Mouse (Mus musculus) limb, embryonic 13.5 days (tissue): Measurements from ENCODE around the gene Psmc2. TPM values are rescaled to one million over a fixed set of nuclear protein-coding genes. Genes with fewer than 3 reads are reported as not detected.

ENCODE experiments used
- ATAC-seq: fragments of 200-750 bp; cut with Nextera tagmentation; 2 replicates; pipeline ENCODE4 v1.8.0; 2017; ENCODE audit warnings: low read depth, moderate number of reproducible peaks, moderate TSS enrichment; ENCODE audit not compliant: low FRiP score
- H3K27ac ChIP-seq: fragments of 300-500 bp; sonication (generic); 2 replicates; pipeline ENCODE4 v1.5.1; 2015; ENCODE audit warnings: inconsistent platforms, mild to moderate bottlenecking, moderate library complexity
- H3K27me3 ChIP-seq: fragments of 300-500 bp; sonication (generic); 2 replicates; pipeline ENCODE4 v1.6.1; 2015; ENCODE audit warnings: mild to moderate bottlenecking, inconsistent platforms
- H3K36me3 ChIP-seq: fragments of 300-500 bp; sonication (generic); 2 replicates; pipeline ENCODE4 v1.6.1; 2015; ENCODE audit warnings: inconsistent platforms, mild to moderate bottlenecking, moderate library complexity
- H3K4me1 ChIP-seq: fragments of 300-500 bp; sonication (generic); 2 replicates; pipeline ENCODE4 v1.6.1; 2015; ENCODE audit warnings: inconsistent platforms
- H3K4me2 ChIP-seq: fragments of 300-500 bp; sonication (generic); replicated peaks from 2 replicates; pipeline ENCODE4 v1.6.1; 2015; ENCODE audit warnings: inconsistent platforms, mild to moderate bottlenecking, moderate library complexity
- H3K4me3 ChIP-seq: fragments of 300-500 bp; sonication (generic); 2 replicates; pipeline ENCODE4 v1.5.1; 2015; ENCODE audit warnings: moderate library complexity, mild to moderate bottlenecking, inconsistent platforms
- H3K9ac ChIP-seq: fragments of 300-500 bp; sonication (generic); 2 replicates; pipeline ENCODE4 v1.6.1; 2015; ENCODE audit warnings: mild to moderate bottlenecking, inconsistent platforms
- H3K9me3 ChIP-seq: fragments of 300-500 bp; sonication (generic); 2 replicates; pipeline ENCODE4 v1.6.1; 2016; ENCODE audit warnings: inconsistent platforms
- WGBS: fragments of 180-500 bp; shearing (Covaris S2); methylation state at CpG from one replicate; pipeline ENCODE4 v1.1.7; 2015; 5-methylcytosine and 5-hydroxymethylcytosine counted together
- polyA plus RNA-seq: library from polyadenylated mRNA; unstranded; fragments of >200 nt; fragmentation: Nextera tagmentation; extraction: Ambion mirVana; gene quantifications from 2 replicates; pipeline ENCODE4 v1.2.1, GENCODE M21; 2015

Gene Psmc2
- polyA plus RNA-seq, 1 experiment from 2014 or later, result 192 TPM

DNA sequence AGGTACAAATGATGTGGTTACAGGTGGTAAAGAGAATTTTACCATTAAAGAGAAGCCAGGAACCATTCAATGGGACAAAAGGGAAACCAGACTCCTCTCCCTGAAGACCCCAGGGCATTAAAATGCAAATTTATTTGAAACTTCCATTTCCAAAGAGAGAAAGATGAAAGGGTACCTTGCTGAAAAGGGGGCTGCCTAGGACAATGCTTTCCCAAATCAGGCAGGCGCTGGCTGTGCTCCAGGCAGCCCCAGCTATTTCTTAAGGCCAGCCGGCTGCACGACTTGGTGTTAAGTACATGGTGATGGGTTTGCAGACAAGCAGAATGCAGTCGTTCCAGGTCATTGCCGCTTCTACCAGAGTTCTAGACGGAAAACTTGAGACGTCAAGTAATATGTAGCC lies 41.3 kb downstream of the Psmc2 start:
- WGBS, result 42% methylated on average over 7 of the region's 7 CpGs
- Histone ChIP-seq H3K4me3 (no peak overlapping the region), H3K27ac (no peak overlapping the region), H3K9ac (no peak overlapping the region), H3K27me3 (no peaks in the 10 kb centered on the region), H3K4me1 (no peaks in the 10 kb centered on the region), H3K36me3 (no peaks in the 10 kb centered on the region), H3K4me2 (no peak overlapping the region), H3K9me3 (peaks cover 4% of the 10 kb centered on the region; the same call in 1 of the 2 replicates)
- no peak for ATAC-seq

DNA sequence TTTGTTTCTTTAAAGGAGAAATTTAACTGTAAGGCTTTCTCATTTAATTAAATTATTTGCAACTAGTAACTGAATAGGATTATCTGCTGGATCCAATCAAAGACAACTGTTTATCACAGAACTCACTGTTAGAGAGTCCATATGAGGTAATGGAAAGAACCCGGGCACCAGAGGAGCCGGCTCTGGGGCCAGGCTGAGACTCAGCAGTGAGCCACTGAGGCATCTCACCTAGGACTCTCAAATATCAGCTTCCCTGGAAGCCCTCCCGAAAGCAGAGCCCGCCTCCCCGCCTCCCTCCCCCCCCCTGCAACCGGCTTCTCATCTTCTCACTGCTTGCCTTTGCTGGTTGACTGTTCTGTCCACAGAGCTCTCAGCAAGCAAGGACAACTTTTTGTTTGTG lies 42.6 kb downstream of the Psmc2 start:
- Histone ChIP-seq H3K9me3 (peaks cover 4% of the 10 kb centered on the region; the same call in 1 of the 2 replicates), H3K4me1 (no peaks in the 10 kb centered on the region), H3K9ac (no peak overlapping the region), H3K27me3 (no peaks in the 10 kb centered on the region), H3K36me3 (no peaks in the 10 kb centered on the region), H3K4me3 (no peak overlapping the region), H3K4me2 (no peak overlapping the region), H3K27ac (no peak overlapping the region)
- ATAC-seq, result no peak
- WGBS, result 25% methylated on average over 6 of the region's 6 CpGs

DNA sequence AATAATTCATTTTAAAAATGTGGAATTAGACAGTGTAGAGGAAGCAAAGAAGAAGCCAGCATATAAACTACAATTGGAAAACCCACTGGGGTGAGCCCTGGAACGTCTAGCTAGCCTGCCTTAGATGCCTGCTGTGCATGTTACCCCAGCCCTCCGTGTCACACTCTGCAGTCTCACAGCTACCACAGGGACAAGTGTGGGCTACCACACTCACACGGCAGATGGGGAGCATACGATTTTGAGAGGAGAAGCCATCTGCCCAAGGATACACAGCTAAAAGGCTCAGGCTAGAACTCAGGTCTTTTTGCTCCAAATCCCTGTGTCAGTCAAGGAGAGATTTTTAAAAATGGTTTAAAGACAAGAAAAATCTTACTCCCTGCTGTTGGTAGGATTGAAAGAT lies 43.8 kb downstream of the Psmc2 start:
- Histone ChIP-seq H3K4me2 (no peak overlapping the region), H3K9ac (no peak overlapping the region), H3K27me3 (no peaks in the 10 kb centered on the region), H3K4me3 (no peak overlapping the region), H3K36me3 (no peaks in the 10 kb centered on the region), H3K9me3 (peaks cover 4% of the 10 kb centered on the region; the same call in 1 of the 2 replicates), H3K4me1 (no peaks in the 10 kb centered on the region), H3K27ac (no peak overlapping the region)
- ATAC-seq, result no peak
- 69% methylated on average over 4 of the region's 4 CpGs for WGBS

DNA sequence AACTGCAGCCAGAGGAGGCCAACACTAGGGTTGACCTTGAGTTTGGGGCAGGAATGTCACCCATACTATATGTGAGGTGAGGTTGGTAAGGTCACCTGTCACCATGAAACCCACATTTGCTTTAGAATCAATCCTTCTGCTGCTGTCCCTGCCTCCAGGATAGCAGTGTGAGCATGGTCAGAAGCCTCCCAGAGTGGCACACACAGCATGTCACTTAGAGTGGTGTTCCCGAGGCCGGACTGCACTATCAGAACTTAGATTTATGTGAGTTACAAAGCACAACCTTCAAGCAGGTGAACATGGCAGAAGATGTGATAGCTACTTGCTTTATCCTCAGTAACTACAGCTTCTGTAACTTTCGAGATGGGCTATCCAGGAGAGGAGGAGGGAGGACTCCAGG lies 46.7 kb downstream of the Psmc2 start:
- Histone ChIP-seq H3K4me1 (no peaks in the 10 kb centered on the region), H3K9me3 (peaks cover 4% of the 10 kb centered on the region; the same call in 1 of the 2 replicates), H3K27ac (no peak overlapping the region), H3K9ac (no peak overlapping the region), H3K36me3 (no peaks in the 10 kb centered on the region), H3K4me3 (no peak overlapping the region), H3K27me3 (no peaks in the 10 kb centered on the region), H3K4me2 (no peak overlapping the region)
- 77% methylated on average over 3 of the region's 3 CpGs for WGBS
- ATAC-seq, result no peak

DNA sequence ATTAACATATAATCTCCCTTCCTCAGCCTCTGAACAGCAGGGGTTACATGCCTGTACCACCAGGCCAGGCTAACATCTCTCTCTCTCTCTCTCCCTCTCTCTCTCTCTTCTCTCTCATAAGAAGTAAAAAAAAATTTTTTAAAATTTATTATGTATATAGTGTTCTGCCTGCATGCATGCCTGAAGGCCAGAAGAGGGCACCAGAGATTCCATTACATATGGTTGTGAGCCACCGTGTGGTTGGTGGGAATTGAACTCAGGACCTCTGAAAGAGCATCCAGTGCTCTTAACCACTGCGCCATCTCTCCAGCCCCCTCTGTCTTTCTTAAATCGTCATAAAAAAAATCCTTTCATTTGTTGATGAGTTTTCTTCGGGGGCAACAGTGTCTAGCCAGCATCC lies 59.6 kb downstream of the Psmc2 start:
- 73% methylated on average over 4 of the region's 4 CpGs for WGBS
- ATAC-seq, result no peak
- H3K4me2 ChIP-seq, result no peak overlapping the region

DNA sequence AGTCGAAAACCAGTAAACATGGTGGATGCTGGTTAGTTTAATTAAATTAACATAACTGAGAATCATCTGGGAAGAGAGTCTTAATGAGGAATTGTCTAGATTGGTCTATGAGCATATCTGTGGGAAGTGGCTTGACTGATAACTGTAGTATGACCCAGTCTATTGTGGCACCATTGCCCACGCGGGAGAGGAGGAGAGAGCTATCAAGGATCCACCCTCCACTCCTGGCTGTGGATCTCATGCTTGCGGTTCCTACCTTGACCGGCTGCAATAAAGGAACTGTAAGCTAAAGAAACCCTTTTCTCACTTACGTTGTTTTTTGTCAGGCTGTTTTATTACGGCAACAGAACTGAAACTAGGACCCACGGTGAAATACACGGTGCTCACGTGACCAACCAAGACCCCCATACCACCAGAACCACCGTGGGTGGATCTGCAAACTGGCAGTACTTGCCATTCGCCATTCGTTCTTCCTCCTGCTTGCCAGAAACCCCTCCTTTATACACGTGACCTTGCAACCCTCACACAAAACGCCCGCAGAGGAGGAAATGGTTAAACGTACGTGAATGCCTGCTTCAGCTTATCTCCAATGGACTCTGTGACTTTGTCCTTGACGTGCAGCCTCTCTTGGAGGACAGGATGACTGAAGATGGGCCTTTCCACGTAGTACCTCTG lies 61.7 kb downstream of the Psmc2 start:
- Histone ChIP-seq H3K27ac (no peak overlapping the region), H3K36me3 (no peaks in the 10 kb centered on the region), H3K27me3 (no peaks in the 10 kb centered on the region), H3K4me1 (no peaks in the 10 kb centered on the region), H3K4me3 (no peak overlapping the region), H3K9ac (no peak overlapping the region), H3K9me3 (no peaks in the 10 kb centered on the region), H3K4me2 (no peak overlapping the region)
- ATAC-seq, result no peak
- whole genome bisulfite sequencing, result 80% methylated on average over 20 of the region's 20 CpGs

More for the DNA sequence above, 59.6 kb downstream of the Psmc2 start:
- Histone ChIP-seq H3K36me3 (no peaks in the 10 kb centered on the region), H3K27me3 (no peaks in the 10 kb centered on the region), H3K27ac (no peak overlapping the region), H3K9me3 (no peaks in the 10 kb centered on the region), H3K4me1 (no peaks in the 10 kb centered on the region), H3K4me3 (no peak overlapping the region), H3K9ac (no peak overlapping the region)

DNA sequence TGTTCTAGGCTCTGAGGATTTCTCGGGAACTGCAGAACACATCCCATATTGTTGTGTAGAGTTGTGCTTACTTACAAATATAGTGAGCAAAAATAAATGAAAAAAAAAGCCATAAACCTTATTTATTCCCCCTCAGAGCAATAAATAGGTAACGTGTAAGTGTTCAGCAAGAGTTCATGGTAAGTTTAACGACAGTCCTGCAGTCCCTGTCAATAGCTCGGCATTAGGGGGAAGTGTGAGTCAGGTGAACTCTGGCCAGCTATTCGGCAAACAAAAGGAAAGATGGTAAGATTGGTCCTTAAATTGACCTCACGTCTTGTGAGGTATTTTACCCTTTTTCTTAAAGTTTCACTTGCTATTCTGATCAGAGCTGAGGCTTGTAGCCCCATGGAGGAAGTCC lies 62.4 kb downstream of the Psmc2 start:
- Histone ChIP-seq H3K4me1 (no peaks in the 10 kb centered on the region), H3K4me3 (no peak overlapping the region), H3K27ac (no peak overlapping the region), H3K9me3 (no peaks in the 10 kb centered on the region), H3K36me3 (no peaks in the 10 kb centered on the region), H3K27me3 (no peaks in the 10 kb centered on the region), H3K9ac (no peak overlapping the region), H3K4me2 (no peak overlapping the region)
- WGBS, result 45% methylated on average over 6 of the region's 6 CpGs
- no peak for ATAC-seq

DNA sequence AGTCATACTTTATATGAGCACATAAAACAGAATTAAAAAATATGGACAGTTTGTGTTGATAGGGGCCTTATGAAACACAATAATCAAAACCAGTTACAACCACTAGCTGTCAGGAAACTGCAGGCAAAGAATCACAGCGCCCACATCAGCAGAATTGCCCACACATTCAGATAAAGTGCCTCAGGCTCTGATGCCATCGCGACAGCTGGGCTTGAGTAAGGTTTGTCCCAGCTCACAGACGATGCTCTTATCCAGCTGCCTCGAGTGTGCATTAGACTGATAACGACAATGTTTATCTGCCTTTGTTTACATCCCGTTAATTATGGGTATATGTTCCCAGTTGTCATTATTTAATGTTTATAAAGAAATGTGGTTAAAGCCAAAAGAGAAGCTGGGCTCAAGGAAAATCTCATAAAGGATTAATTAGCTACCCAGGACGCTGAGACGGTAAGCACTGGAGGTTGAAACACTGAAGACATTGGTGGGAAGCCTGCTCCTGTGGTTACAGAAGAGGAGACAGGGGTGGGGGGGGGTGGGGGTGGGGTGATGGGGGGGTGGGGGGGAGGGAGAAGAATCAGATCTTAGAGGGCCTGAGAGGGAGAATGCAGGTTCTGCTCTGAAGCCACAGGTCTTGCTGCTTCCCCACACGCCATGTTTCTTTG lies 66.7 kb downstream of the Psmc2 start:
- ATAC-seq, result no peak
- H3K9me3 ChIP-seq, result no peaks in the 10 kb centered on the region
- WGBS, result 56% methylated on average over 10 of the region's 10 CpGs
- no peak overlapping the region for H3K9ac ChIP-seq
- H3K27ac ChIP-seq, result no peak overlapping the region
- no peak overlapping the region for H3K4me2 ChIP-seq
- no peak overlapping the region for H3K4me3 ChIP-seq
- no peaks in the 10 kb centered on the region for H3K4me1 ChIP-seq
- H3K36me3 ChIP-seq, result no peaks in the 10 kb centered on the region
- no peaks in the 10 kb centered on the region for H3K27me3 ChIP-seq

Other genes starting within 250 kb of the Psmc2 start
- gene Lrrc17, start 241.7 kb upstream of the Psmc2 start, polyA plus RNA-seq, result 89.9 and 102 TPM in 2 replicates
- 0.08 and 0.24 TPM in 2 replicates for gene Fbxl13, start 139.6 kb upstream of the Psmc2 start, polyA plus RNA-seq
- gene Armc10, start 139.5 kb upstream of the Psmc2 start, polyA plus RNA-seq, result 54.4 TPM in 2 replicates
- 2.1 and 2.5 TPM in 2 replicates for gene Napepld, start 83.9 kb upstream of the Psmc2 start, polyA plus RNA-seq
- gene Pmpcb, start 48.1 kb upstream of the Psmc2 start, polyA plus RNA-seq, result 91.5 and 94.9 TPM in 2 replicates
- 67.5 and 73.5 TPM in 2 replicates for gene Dnajc2, start within 50 bp of the Psmc2 start, polyA plus RNA-seq
- not detected in 2 replicates for gene Slc26a5, start 80.3 kb downstream of the Psmc2 start, polyA plus RNA-seq